Mouse (Mus musculus): Measurements from ENCODE around the gene Lrrc42. TPM values are rescaled to one million over a fixed set of nuclear protein-coding genes. Genes with fewer than 3 reads are reported as not detected.

Gene Lrrc42
- total RNA-seq, 2 experiments from 2014 or later = 33.9 to 38.2 TPM

- DNase-seq (ENCODE audit: extremely low spot score in 1 of 2, low spot score in 2 of 2) = no peak
- intact Hi-C loops (cut with DNase I) = no loop called here
Measured at GRCm38 (mm10) chr4:107254414-107254813, 1.1 kb upstream of the Lrrc42 start.

- intact Hi-C loops (cut with DNase I) = no loop called here
- no peak for DNase-seq (ENCODE audit: extremely low spot score in 1 of 2, low spot score in 2 of 2)
Measured at GRCm38 (mm10) chr4:107252522-107252921, 810 bp downstream of the Lrrc42 start.

- peak; percentile 29 to 33 for DNase-seq (ENCODE audit: extremely low spot score in 1 of 2, low spot score in 2 of 2)
- intact Hi-C loops (cut with DNase I) = loop anchor here (2.0 kb wide), 1 partner anchor 98 kb away; no protein-coding TSS in a partner anchor
Measured at GRCm38 (mm10) chr4:107250494-107250893, 2.8 kb downstream of the Lrrc42 start.

- peak in 1 of 2 experiments; percentile 30 for DNase-seq (ENCODE audit: extremely low spot score in 1 of 2, low spot score in 2 of 2)
- intact Hi-C loops (cut with DNase I) = no loop called here
Measured at GRCm38 (mm10) chr4:107249471-107249870, 3.9 kb downstream of the Lrrc42 start.

GRCm38 (mm10) chr4:107248061-107248460 lies 5.3 kb downstream of the Lrrc42 start:
- DNase-seq (ENCODE audit: extremely low spot score in 1 of 2, low spot score in 2 of 2) = no peak
- intact Hi-C loops (cut with DNase I) = no loop called here

GRCm38 (mm10) chr4:107247110-107247509 lies 6.2 kb downstream of the Lrrc42 start:
- DNase-seq (ENCODE audit: extremely low spot score in 1 of 2, low spot score in 2 of 2) = no peak
- intact Hi-C loops (cut with DNase I) = no loop called here

GRCm38 (mm10) chr4:107246040-107246439 lies 7.3 kb downstream of the Lrrc42 start:
- no peak for DNase-seq (ENCODE audit: extremely low spot score in 1 of 2, low spot score in 2 of 2)
- intact Hi-C loops (cut with DNase I) = no loop called here

- intact Hi-C loops (cut with DNase I) = no loop called here
- DNase-seq (ENCODE audit: extremely low spot score in 1 of 2, low spot score in 2 of 2) = no peak
Measured at GRCm38 (mm10) chr4:107245368-107245767, 8.0 kb downstream of the Lrrc42 start.

- no peak for DNase-seq (ENCODE audit: extremely low spot score in 1 of 2, low spot score in 2 of 2)
- intact Hi-C loops (cut with DNase I) = no loop called here
Measured at GRCm38 (mm10) chr4:107243365-107244333, 9.7 kb downstream of the Lrrc42 start.

- intact Hi-C loops (cut with DNase I) = no loop called here
Measured at GRCm38 (mm10) chr4:107240196-107240595, 13.1 kb downstream of the Lrrc42 start.

GRCm38 (mm10) chr4:107238253-107238652 lies 15.1 kb downstream of the Lrrc42 start:
- DNase-seq (ENCODE audit: extremely low spot score in 1 of 2, low spot score in 2 of 2) = no peak
- intact Hi-C loops (cut with DNase I) = loop anchor here (5.0 kb wide), 2 partner anchors 36 to 51 kb away; no protein-coding TSS in a partner anchor

More at GRCm38 (mm10) chr4:107240196-107240595, 13.1 kb downstream of the Lrrc42 start:
- no peak for DNase-seq (ENCODE audit: extremely low spot score in 1 of 2, low spot score in 2 of 2)

GRCm38 (mm10) chr4:107232219-107232618 lies 21.1 kb downstream of the Lrrc42 start:
- no peak for DNase-seq (ENCODE audit: extremely low spot score in 1 of 2, low spot score in 2 of 2)
- intact Hi-C loops (cut with DNase I) = no loop called here

GRCm38 (mm10) chr4:107226313-107226712 lies 27.0 kb downstream of the Lrrc42 start:
- no peak for DNase-seq (ENCODE audit: extremely low spot score in 1 of 2, low spot score in 2 of 2)
- intact Hi-C loops (cut with DNase I) = no loop called here

GRCm38 (mm10) chr4:107223225-107224204 lies 29.8 kb downstream of the Lrrc42 start:
- intact Hi-C loops (cut with DNase I) = no loop called here

GRCm38 (mm10) chr4:107221524-107221923 lies 31.8 kb downstream of the Lrrc42 start:
- intact Hi-C loops (cut with DNase I) = no loop called here
- no peak for DNase-seq (ENCODE audit: extremely low spot score in 1 of 2, low spot score in 2 of 2)

More at GRCm38 (mm10) chr4:107223225-107224204, 29.8 kb downstream of the Lrrc42 start:
- DNase-seq (ENCODE audit: extremely low spot score in 1 of 2, low spot score in 2 of 2) = peak in 1 of 2 experiments; percentile 56

GRCm38 (mm10) chr4:107217574-107217973 lies 35.8 kb downstream of the Lrrc42 start:
- DNase-seq (ENCODE audit: extremely low spot score in 1 of 2, low spot score in 2 of 2) = no peak
- intact Hi-C loops (cut with DNase I) = no loop called here

GRCm38 (mm10) chr4:107213279-107214011 lies 39.9 kb downstream of the Lrrc42 start:
- intact Hi-C loops (cut with DNase I) = no loop called here

GRCm38 (mm10) chr4:107211936-107212335 lies 41.4 kb downstream of the Lrrc42 start:
- intact Hi-C loops (cut with DNase I) = no loop called here
- no peak for DNase-seq (ENCODE audit: extremely low spot score in 1 of 2, low spot score in 2 of 2)

More at GRCm38 (mm10) chr4:107213279-107214011, 39.9 kb downstream of the Lrrc42 start:
- no peak for DNase-seq (ENCODE audit: extremely low spot score in 1 of 2, low spot score in 2 of 2)
